Mouse (Mus musculus): ENCODE measurements at regions not wholly inside any gene's neighbourhood (a gene's known extent, or its start where the extent isn't known, plus 50 kb on each side); places are given as distances from the start of the nearest gene placed in this dataset.

GRCm38 (mm10) chr4:153298277-153298676 lies 184.3 kb downstream of the Ajap1 start:
- H3K9me3 ChIP-seq (ENCODE audit: control insufficient read depth, low read length) = no peaks in the 10 kb centered on the region
- H3K27me3 ChIP-seq (ENCODE audit: control insufficient read depth, insufficient read depth, low read depth, low read length) = no peaks in the 10 kb centered on the region
- H3K4me3 ChIP-seq (ENCODE audit: low read length) = no peak overlapping the region
- no peaks in the 10 kb centered on the region for H3K4me1 ChIP-seq (replicated peaks; ENCODE audit: control insufficient read depth, insufficient read depth, low read length)
- WGBS = 71% methylated on average over 5 of the region's 5 CpGs
- no peak overlapping the region for H3K27ac ChIP-seq (ENCODE audit: low read length)
- no peak overlapping the region for H3K4me2 ChIP-seq (ENCODE audit: low read depth, low read length)
- no peak overlapping the region for H3K9ac ChIP-seq (ENCODE audit: low read length)
- no peak for ATAC-seq (ENCODE audit: low read depth)
- no peaks in the 10 kb centered on the region for H3K36me3 ChIP-seq (ENCODE audit: control insufficient read depth, insufficient read depth, low read length)

GRCm38 (mm10) chr4:153294828-153295227 lies 187.8 kb downstream of the Ajap1 start:
- H3K27ac ChIP-seq (ENCODE audit: low read length) = no peak overlapping the region
- 37% methylated on average over 6 of the region's 6 CpGs for WGBS
- no peaks in the 10 kb centered on the region for H3K36me3 ChIP-seq (ENCODE audit: control insufficient read depth, insufficient read depth, low read length)
- no peak for ATAC-seq (ENCODE audit: low read depth)
- no peaks in the 10 kb centered on the region for H3K27me3 ChIP-seq (ENCODE audit: control insufficient read depth, insufficient read depth, low read depth, low read length)
- no peaks in the 10 kb centered on the region for H3K9me3 ChIP-seq (ENCODE audit: control insufficient read depth, low read length)
- H3K4me2 ChIP-seq (ENCODE audit: low read depth, low read length) = no peak overlapping the region
- no peaks in the 10 kb centered on the region for H3K4me1 ChIP-seq (replicated peaks; ENCODE audit: control insufficient read depth, insufficient read depth, low read length)
- no peak overlapping the region for H3K4me3 ChIP-seq (ENCODE audit: low read length)
- no peak overlapping the region for H3K9ac ChIP-seq (ENCODE audit: low read length)

- H3K36me3 ChIP-seq (ENCODE audit: control insufficient read depth, insufficient read depth, low read length) = no peaks in the 10 kb centered on the region
- H3K4me2 ChIP-seq (ENCODE audit: low read depth, low read length) = no peak overlapping the region
- no peak for ATAC-seq (ENCODE audit: low read depth)
- 38% methylated on average over 3 of the region's 3 CpGs for WGBS
- no peak overlapping the region for H3K4me3 ChIP-seq (ENCODE audit: low read length)
- H3K27me3 ChIP-seq (ENCODE audit: control insufficient read depth, insufficient read depth, low read depth, low read length) = no peaks in the 10 kb centered on the region
- H3K9ac ChIP-seq (ENCODE audit: low read length) = no peak overlapping the region
- H3K9me3 ChIP-seq (ENCODE audit: control insufficient read depth, low read length) = no peaks in the 10 kb centered on the region
- H3K27ac ChIP-seq (ENCODE audit: low read length) = no peak overlapping the region
- no peaks in the 10 kb centered on the region for H3K4me1 ChIP-seq (replicated peaks; ENCODE audit: control insufficient read depth, insufficient read depth, low read length)
Measured at GRCm38 (mm10) chr4:153293137-153293536, 189.5 kb downstream of the Ajap1 start.

GRCm38 (mm10) chr4:153288362-153288761 lies 194.2 kb downstream of the Ajap1 start:
- H3K27ac ChIP-seq (ENCODE audit: low read length) = no peak overlapping the region
- no peak overlapping the region for H3K4me3 ChIP-seq (ENCODE audit: low read length)
- no peak overlapping the region for H3K9ac ChIP-seq (ENCODE audit: low read length)
- H3K4me2 ChIP-seq (ENCODE audit: low read depth, low read length) = no peak overlapping the region
- no peaks in the 10 kb centered on the region for H3K4me1 ChIP-seq (replicated peaks; ENCODE audit: control insufficient read depth, insufficient read depth, low read length)
- H3K36me3 ChIP-seq (ENCODE audit: control insufficient read depth, insufficient read depth, low read length) = no peaks in the 10 kb centered on the region
- ATAC-seq (ENCODE audit: low read depth) = no peak
- H3K27me3 ChIP-seq (ENCODE audit: control insufficient read depth, insufficient read depth, low read depth, low read length) = no peaks in the 10 kb centered on the region
- no peaks in the 10 kb centered on the region; the same call in 1 of the 2 replicates for H3K9me3 ChIP-seq (ENCODE audit: control insufficient read depth, low read length)
- WGBS = 72% methylated on average over 8 of the region's 8 CpGs

GRCm38 (mm10) chr4:153284209-153284608 lies 198.4 kb downstream of the Ajap1 start:
- H3K9ac ChIP-seq (ENCODE audit: low read length) = no peak overlapping the region
- ATAC-seq (ENCODE audit: low read depth) = no peak
- no peaks in the 10 kb centered on the region for H3K27me3 ChIP-seq (ENCODE audit: control insufficient read depth, insufficient read depth, low read depth, low read length)
- no peak overlapping the region for H3K27ac ChIP-seq (ENCODE audit: low read length)
- H3K9me3 ChIP-seq (ENCODE audit: control insufficient read depth, low read length) = peaks cover 4% of the 10 kb centered on the region; the same call in 1 of the 2 replicates
- H3K4me3 ChIP-seq (ENCODE audit: low read length) = no peak overlapping the region
- no peak overlapping the region for H3K4me2 ChIP-seq (ENCODE audit: low read depth, low read length)
- no peaks in the 10 kb centered on the region for H3K4me1 ChIP-seq (replicated peaks; ENCODE audit: control insufficient read depth, insufficient read depth, low read length)
- 77% methylated on average over 5 of the region's 5 CpGs for WGBS
- H3K36me3 ChIP-seq (ENCODE audit: control insufficient read depth, insufficient read depth, low read length) = no peaks in the 10 kb centered on the region

- Histone ChIP-seq H3K4me1 (replicated peaks; ENCODE audit: control insufficient read depth, insufficient read depth, low read length) (no peaks in the 10 kb centered on the region), H3K4me3 (ENCODE audit: low read length) (no peak overlapping the region), H3K9me3 (ENCODE audit: control insufficient read depth, low read length) (no peaks in the 10 kb centered on the region), H3K27me3 (ENCODE audit: control insufficient read depth, insufficient read depth, low read depth, low read length) (no peaks in the 10 kb centered on the region), H3K4me2 (ENCODE audit: low read depth, low read length) (no peak overlapping the region), H3K36me3 (ENCODE audit: control insufficient read depth, insufficient read depth, low read length) (no peaks in the 10 kb centered on the region), H3K9ac (ENCODE audit: low read length) (no peak overlapping the region), H3K27ac (ENCODE audit: low read length) (no peak overlapping the region)
- WGBS = 50% methylated on average over 5 of the region's 5 CpGs
- ATAC-seq (ENCODE audit: low read depth) = no peak
Measured at GRCm38 (mm10) chr4:153276571-153276970, 206.0 kb downstream of the Ajap1 start.

- no peaks in the 10 kb centered on the region for H3K4me1 ChIP-seq (replicated peaks; ENCODE audit: control insufficient read depth, insufficient read depth, low read length)
- WGBS = 63% methylated on average over 5 of the region's 5 CpGs
- H3K36me3 ChIP-seq (ENCODE audit: control insufficient read depth, insufficient read depth, low read length) = no peaks in the 10 kb centered on the region
- H3K9ac ChIP-seq (ENCODE audit: low read length) = no peak overlapping the region
- H3K27ac ChIP-seq (ENCODE audit: low read length) = no peak overlapping the region
- no peaks in the 10 kb centered on the region for H3K9me3 ChIP-seq (ENCODE audit: control insufficient read depth, low read length)
- H3K27me3 ChIP-seq (ENCODE audit: control insufficient read depth, insufficient read depth, low read depth, low read length) = no peaks in the 10 kb centered on the region
- H3K4me2 ChIP-seq (ENCODE audit: low read depth, low read length) = no peak overlapping the region
- ATAC-seq (ENCODE audit: low read depth) = no peak
- no peak overlapping the region for H3K4me3 ChIP-seq (ENCODE audit: low read length)
Measured at GRCm38 (mm10) chr4:153271376-153271775, 211.2 kb downstream of the Ajap1 start.

- no peak overlapping the region for H3K4me3 ChIP-seq (ENCODE audit: low read length)
- H3K4me1 ChIP-seq (replicated peaks; ENCODE audit: control insufficient read depth, insufficient read depth, low read length) = no peaks in the 10 kb centered on the region
- H3K4me2 ChIP-seq (ENCODE audit: low read depth, low read length) = no peak overlapping the region
- no peaks in the 10 kb centered on the region for H3K36me3 ChIP-seq (ENCODE audit: control insufficient read depth, insufficient read depth, low read length)
- H3K9ac ChIP-seq (ENCODE audit: low read length) = no peak overlapping the region
- no peak for ATAC-seq (ENCODE audit: low read depth)
- WGBS = 58% methylated on average over 15 of the region's 15 CpGs
- peaks cover 2% of the 10 kb centered on the region; the same call in 1 of the 2 replicates for H3K9me3 ChIP-seq (ENCODE audit: control insufficient read depth, low read length)
- H3K27me3 ChIP-seq (ENCODE audit: control insufficient read depth, insufficient read depth, low read depth, low read length) = no peaks in the 10 kb centered on the region
- H3K27ac ChIP-seq (ENCODE audit: low read length) = no peak overlapping the region
Measured at GRCm38 (mm10) chr4:153263216-153263805, 219.3 kb downstream of the Ajap1 start.

- no peaks in the 10 kb centered on the region for H3K27me3 ChIP-seq (ENCODE audit: control insufficient read depth, insufficient read depth, low read depth, low read length)
- no peaks in the 10 kb centered on the region for H3K36me3 ChIP-seq (ENCODE audit: control insufficient read depth, insufficient read depth, low read length)
- H3K4me3 ChIP-seq (ENCODE audit: low read length) = no peak overlapping the region
- no peak overlapping the region for H3K27ac ChIP-seq (ENCODE audit: low read length)
- H3K9ac ChIP-seq (ENCODE audit: low read length) = no peak overlapping the region
- no peak overlapping the region for H3K4me2 ChIP-seq (ENCODE audit: low read depth, low read length)
- no peak for ATAC-seq (ENCODE audit: low read depth)
- H3K9me3 ChIP-seq (ENCODE audit: control insufficient read depth, low read length) = peaks cover 2% of the 10 kb centered on the region; the same call in 1 of the 2 replicates
- 62% methylated on average over 14 of the region's 14 CpGs for WGBS
- H3K4me1 ChIP-seq (replicated peaks; ENCODE audit: control insufficient read depth, insufficient read depth, low read length) = no peaks in the 10 kb centered on the region
Measured at GRCm38 (mm10) chr4:153260941-153261557, 221.6 kb downstream of the Ajap1 start.
